Mouse (Mus musculus) cerebellum, adult 2 months (tissue): ENCODE measurements around the gene Limd1. TPM values are rescaled to one million over a fixed set of nuclear protein-coding genes. Genes with fewer than 3 reads are reported as not detected.

Experiments used
- DNase-seq, 2 experiments: peaks; one replicate each; pipeline ENCODE4 v3.0.0; 2021
- H3K27ac ChIP-seq: fragments of 200-500 bp; 2 replicates; pipeline ENCODE4 v1.5.1; 2012; ENCODE audit warnings: low read length, control low read depth, inconsistent platforms; ENCODE audit not compliant: insufficient read depth
- H3K27me3 ChIP-seq: fragments of 200-500 bp; 2 replicates; pipeline ENCODE4 v1.6.1; 2012; ENCODE audit warnings: inconsistent platforms, mild to moderate bottlenecking, low read length, moderate library complexity; ENCODE audit not compliant: control insufficient read depth, insufficient read depth
- H3K4me1 ChIP-seq: fragments of 200-500 bp; 2 replicates; pipeline ENCODE4 v1.6.1; 2011; ENCODE audit warnings: low read length; ENCODE audit not compliant: control insufficient read depth, insufficient read depth
- H3K4me3 ChIP-seq: fragments of 200-500 bp; replicated peaks from 2 replicates; pipeline ENCODE3; 2011; ENCODE audit warnings: mild to moderate bottlenecking, low read depth, low read length, control low read depth; ENCODE audit not compliant: insufficient read depth
- CTCF ChIP-seq: fragments of 200-500 bp; IDR thresholded peaks from 2 replicates; pipeline ENCODE4 v1.5.1; 2011; ENCODE audit warnings: low read depth, mild to moderate bottlenecking, control low read depth, low read length, moderate library complexity, borderline replicate concordance; ENCODE audit not compliant: insufficient read depth
- POLR2A ChIP-seq: fragments of 200-500 bp; IDR thresholded peaks from 2 replicates; pipeline ENCODE4 v1.6.1; 2011; ENCODE audit warnings: low read length, control low read depth, borderline replicate concordance; ENCODE audit not compliant: insufficient read depth
- WGBS: fragments of 180-500 bp; shearing (Covaris S2); methylation state at CpG from one replicate; pipeline ENCODE4 v1.1.7; 2018; 5-methylcytosine and 5-hydroxymethylcytosine counted together
- polyA plus RNA-seq: library from polyadenylated mRNA; depleted of rRNA; stranded (reverse); fragments of >200 nt; gene quantifications from 2 replicates; pipeline ENCODE4 v1.2.3, GENCODE M21; 2012

Gene Limd1
- polyA plus RNA-seq, 1 experiment, result 6.5 TPM

DNA sequence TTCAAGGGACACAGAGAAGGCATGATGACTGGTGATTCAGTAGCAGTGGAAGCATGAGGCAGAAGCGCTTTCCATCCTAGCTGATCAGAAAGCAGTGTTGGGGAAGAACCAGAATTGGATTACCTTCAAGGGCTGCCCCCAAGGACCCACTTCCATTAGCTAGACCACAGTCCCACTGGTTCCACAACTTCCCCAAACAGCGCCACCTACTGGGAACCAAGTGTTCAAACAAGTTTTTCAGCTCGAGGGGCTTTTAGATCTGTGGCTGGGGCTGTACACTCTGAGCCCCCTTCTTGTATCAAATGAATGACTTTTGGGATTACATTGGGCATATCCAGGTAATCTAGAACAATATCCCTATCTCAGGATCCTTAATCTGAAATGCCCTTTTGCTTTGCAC is 45.2 kb downstream of the Limd1 start:
- peak; percentile 41; the same call in 1 of the 2 replicates for TF ChIP-seq CTCF
- TF ChIP-seq POLR2A, result no peak
- 44% methylated on average over 3 of the region's 3 CpGs for WGBS
- no peak overlapping the region for H3K27ac ChIP-seq
- no peaks in the 10 kb centered on the region for H3K27me3 ChIP-seq
- H3K4me1 ChIP-seq, result 0 out of 2 replicates have a peak, but pooled peaks cover 2% of the 10 kb centered on the region
- no peak for DNase-seq
- H3K4me3 ChIP-seq, result no peak overlapping the region

GRCm38 (mm10) chr9:123525095-123525494 is 46.6 kb downstream of the Limd1 start:
- 0 out of 2 replicates have a peak, but pooled peaks cover 2% of the 10 kb centered on the region for H3K4me1 ChIP-seq
- H3K4me3 ChIP-seq, result no peak overlapping the region
- DNase-seq, result peak; percentile 64 to 65
- WGBS, result 0% methylated on average over 1 of the region's 1 CpGs
- TF ChIP-seq CTCF, result peak; percentile 41; the same call in 1 of the 2 replicates
- TF ChIP-seq POLR2A, result no peak
- no peak overlapping the region for H3K27ac ChIP-seq
- no peaks in the 10 kb centered on the region for H3K27me3 ChIP-seq

DNA sequence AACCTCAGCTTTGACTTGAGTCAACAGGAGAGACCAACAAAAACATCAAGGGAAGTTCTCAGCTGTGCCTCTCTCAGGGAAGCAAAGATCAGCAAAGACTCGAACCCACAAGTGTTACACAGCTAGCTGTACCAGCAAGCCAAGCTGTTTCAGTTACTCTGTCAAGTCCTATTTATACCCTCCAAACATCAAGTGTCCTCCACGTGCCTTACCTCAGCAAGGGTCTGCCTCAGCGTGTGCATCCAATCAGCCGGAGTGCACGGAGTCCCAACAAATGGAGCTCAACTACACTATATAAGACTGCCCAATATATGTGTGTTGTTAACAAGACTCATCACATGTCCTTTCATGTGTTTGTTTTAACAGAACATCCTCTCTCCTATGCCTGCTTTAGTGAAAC is 48.0 kb downstream of the Limd1 start:
- WGBS, result 77% methylated on average over 5 of the region's 5 CpGs
- no peak overlapping the region for H3K4me3 ChIP-seq
- TF ChIP-seq CTCF (no peak), POLR2A (no peak)
- DNase-seq, result no peak
- 0 out of 2 replicates have a peak, but pooled peaks cover 5% of the 10 kb centered on the region for H3K4me1 ChIP-seq
- no peak overlapping the region for H3K27ac ChIP-seq
- no peaks in the 10 kb centered on the region for H3K27me3 ChIP-seq

- WGBS, result 12% methylated on average over 6 of the region's 6 CpGs
- H3K4me3 ChIP-seq, result peak overlapping the region; percentile 62
- H3K4me1 ChIP-seq, result 0 out of 2 replicates have a peak, but pooled peaks cover 5% of the 10 kb centered on the region
- peak in 1 of 2 experiments; percentile 34 for DNase-seq
- TF ChIP-seq POLR2A (no peak), CTCF (no peak)
- peak overlapping the region; percentile 76; the same call in 1 of the 2 replicates for H3K27ac ChIP-seq
- H3K27me3 ChIP-seq, result no peaks in the 10 kb centered on the region
Measured at GRCm38 (mm10) chr9:123528087-123528925, 49.8 kb downstream of the Limd1 start.

DNA sequence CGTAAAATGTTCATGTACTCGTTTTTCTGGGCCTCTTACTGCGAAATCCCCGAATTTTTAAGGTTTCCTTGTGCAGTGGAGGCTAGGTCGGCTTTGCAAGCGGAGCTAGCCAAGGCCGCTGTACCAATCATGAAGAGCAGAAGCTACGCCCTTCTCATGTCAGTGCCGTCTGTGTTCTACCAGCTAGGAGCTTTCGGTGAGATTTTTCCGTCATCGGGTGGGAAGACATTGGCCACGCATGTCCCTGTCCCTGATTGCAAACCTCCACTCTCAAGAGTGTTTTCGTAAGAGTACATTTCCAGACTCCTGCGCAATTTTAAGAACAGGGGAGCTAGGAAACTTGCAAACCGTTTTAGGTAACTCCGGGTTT is 50.4 kb downstream of the Limd1 start:
- peak overlapping the region; percentile 62 for H3K4me3 ChIP-seq
- TF ChIP-seq CTCF (no peak), POLR2A (no peak)
- no peaks in the 10 kb centered on the region for H3K27me3 ChIP-seq
- DNase-seq, result peak; percentile 69 to 71
- H3K27ac ChIP-seq, result peak overlapping the region; percentile 76
- 0 out of 2 replicates have a peak, but pooled peaks cover 5% of the 10 kb centered on the region for H3K4me1 ChIP-seq
- under 1% methylated on average over 17 of the region's 17 CpGs for WGBS

DNA sequence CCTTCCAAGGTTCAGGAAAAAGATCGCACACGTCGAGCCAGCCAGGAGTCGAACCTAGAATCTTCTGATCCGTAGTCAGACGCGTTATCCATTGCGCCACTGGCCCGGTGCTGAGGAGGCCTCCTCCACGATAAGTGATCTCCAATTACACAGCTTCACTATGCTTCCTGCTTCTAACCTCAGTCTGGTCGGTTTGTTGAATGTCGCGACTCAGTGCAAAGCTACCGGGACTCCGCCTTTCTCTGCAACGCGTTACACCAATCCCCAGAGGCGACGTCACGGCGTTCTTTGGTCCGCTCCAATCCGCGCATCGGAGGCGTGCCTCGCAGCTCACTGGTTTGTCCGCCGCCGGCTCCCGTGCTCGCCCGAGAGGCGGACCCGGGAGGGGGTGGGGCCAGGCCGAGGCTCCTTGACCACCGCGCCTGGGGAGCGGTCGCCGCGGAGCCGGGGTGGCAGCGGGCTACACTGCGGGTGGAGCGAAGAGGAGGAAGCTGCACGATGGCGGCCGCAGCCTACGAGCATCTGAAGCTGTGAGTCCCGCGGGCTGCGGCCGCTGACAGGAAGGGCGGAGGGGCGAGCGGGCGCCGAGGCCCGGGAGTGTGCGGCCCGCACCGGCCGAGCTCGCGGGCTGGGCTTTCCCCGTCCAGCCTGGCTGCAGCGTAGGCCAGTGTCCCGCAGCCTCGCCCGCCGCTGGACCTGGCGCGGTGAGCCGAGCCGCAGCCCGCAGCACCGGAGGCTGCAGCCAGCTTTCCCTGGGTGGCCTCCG is 51.1 kb downstream of the Limd1 start, which contains the start of gene Sacm1l:
Sacm1l (plus strand) TSS at position 368 of the 766 bp plus-strand sequence.
- peak within 1 kb of the TSS; percentile 74 for H3K4me3 ChIP-seq
- H3K27ac ChIP-seq, result peak within 1 kb of the TSS; percentile 76
- under 1% methylated on average over 79 of the region's 79 CpGs for WGBS
- TF ChIP-seq POLR2A (peak; percentile 85; the same call in 1 of the 2 replicates), CTCF (no peak)
- 0 out of 2 replicates have a peak, but pooled peaks cover 5% of the 10 kb centered on the region for H3K4me1 ChIP-seq
- peak; percentile 97 to 99 for DNase-seq
- H3K27me3 ChIP-seq, result no peaks in the 10 kb centered on the region

GRCm38 (mm10) chr9:123530158-123530475 is 51.6 kb downstream of the Limd1 start:
- peak overlapping the region; percentile 74 for H3K4me3 ChIP-seq
- no peaks in the 10 kb centered on the region for H3K27me3 ChIP-seq
- WGBS, result under 1% methylated on average over 13 of the region's 13 CpGs

More at GRCm38 (mm10) chr9:123530158-123530475, 51.6 kb downstream of the Limd1 start:
- 0 out of 2 replicates have a peak, but pooled peaks cover 3% of the 10 kb centered on the region for H3K4me1 ChIP-seq
- TF ChIP-seq POLR2A, result no peak
- no peak for TF ChIP-seq CTCF
- no peak for DNase-seq
- peak overlapping the region; percentile 42 for H3K27ac ChIP-seq
